Mouse (Mus musculus) hindbrain, embryonic 10.5 days (tissue): ENCODE measurements around the gene Fn3k. TPM values are rescaled to one million over a fixed set of nuclear protein-coding genes. Genes with fewer than 3 reads are reported as not detected.

Experiments
- DNase-seq: peaks from one replicate; pipeline ENCODE4 v3.0.0-alpha.2; 2017; ENCODE audit warnings: low spot score
- H3K27ac ChIP-seq: fragments of 300-500 bp; sonication (generic); 2 replicates; pipeline ENCODE4 v1.5.1; 2016; ENCODE audit warnings: mild to moderate bottlenecking, moderate library complexity
- H3K27me3 ChIP-seq: fragments of 300-500 bp; sonication (generic); 2 replicates; pipeline ENCODE4 v1.6.1; 2016; ENCODE audit warnings: mild to moderate bottlenecking; ENCODE audit not compliant: poor library complexity, insufficient read depth, severe bottlenecking
- H3K36me3 ChIP-seq: fragments of 300-500 bp; sonication (generic); 2 replicates; pipeline ENCODE4 v1.6.1; 2016; ENCODE audit warnings: mild to moderate bottlenecking, moderate library complexity
- H3K4me1 ChIP-seq: fragments of 300-500 bp; sonication (generic); replicated peaks from 2 replicates; pipeline ENCODE4 v1.6.1; 2016; ENCODE audit warnings: mild to moderate bottlenecking
- H3K4me3 ChIP-seq: fragments of 300-500 bp; sonication (generic); 2 replicates; pipeline ENCODE4 v1.5.1; 2016; ENCODE audit warnings: mild to moderate bottlenecking, moderate library complexity
- H3K9me3 ChIP-seq: fragments of 300-500 bp; sonication (generic); 2 replicates; pipeline ENCODE4 v1.6.1; 2016; ENCODE audit warnings: mild to moderate bottlenecking, moderate library complexity
- WGBS: fragments of 180-500 bp; shearing (Covaris S2); methylation state at CpG from one replicate; pipeline ENCODE4 v1.1.7; 2016; 5-methylcytosine and 5-hydroxymethylcytosine counted together
- polyA plus RNA-seq: library from polyadenylated mRNA; unstranded; fragments of >200 nt; fragmentation: Nextera tagmentation; extraction: Ambion mirVana; gene quantifications from 2 replicates; pipeline ENCODE4 v1.2.1, GENCODE M21; 2016

The Fn3k gene
- polyA plus RNA-seq: 2.0 and 2.8 TPM in 2 replicates

DNA sequence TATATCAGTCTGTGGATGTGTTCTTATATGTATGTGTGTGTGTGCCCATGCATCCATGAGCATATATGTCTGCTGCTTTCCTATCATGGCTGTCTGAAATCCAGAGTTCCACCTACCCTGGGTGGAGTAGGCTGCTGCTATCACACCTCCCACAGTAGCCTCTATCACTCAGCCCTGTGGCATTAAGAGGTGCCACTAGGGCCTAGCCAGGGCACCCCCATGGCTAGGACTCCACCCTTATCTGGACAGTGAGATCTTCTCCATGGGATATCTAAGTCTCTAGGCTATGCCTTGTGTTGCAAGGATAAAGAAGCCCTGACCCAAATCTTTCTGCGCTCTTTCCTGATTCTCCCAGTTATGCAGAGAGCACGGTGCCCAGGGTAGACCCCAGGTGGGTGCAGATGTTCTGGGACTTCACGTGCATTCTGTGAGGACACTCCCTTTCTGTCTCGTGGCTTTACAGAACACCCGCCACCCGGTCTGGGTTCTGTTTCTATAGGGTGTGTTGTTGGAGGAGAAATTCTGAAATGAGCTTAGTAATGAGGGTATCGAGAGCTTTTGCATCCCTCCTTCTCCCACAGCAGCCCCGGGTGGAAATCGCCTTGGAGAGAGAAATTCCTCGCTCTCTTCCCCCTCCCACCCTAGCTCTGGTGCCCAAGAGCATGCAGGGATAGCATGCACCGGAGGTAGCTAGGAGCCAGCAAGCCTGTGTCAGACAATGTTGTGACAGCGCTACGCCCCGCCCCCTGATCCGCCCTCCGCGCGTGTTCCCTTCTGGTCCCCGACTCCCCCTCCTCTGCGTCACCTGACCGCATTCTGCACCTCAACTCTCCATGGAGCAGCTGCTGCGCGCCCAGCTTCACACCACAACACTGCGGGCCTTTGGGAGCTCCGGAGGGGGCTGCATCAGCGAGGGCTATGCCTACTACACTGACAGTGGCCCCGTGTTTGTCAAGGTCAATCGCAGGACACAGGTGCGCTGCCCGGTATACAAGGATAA lies at the start of gene Fn3k:
Fn3k (plus strand) TSS at position 758 of the 1,000 bp plus-strand sequence.
- Histone ChIP-seq H3K9me3 (no peaks in the 10 kb centered on the region), H3K36me3 (peaks cover 11% of the 10 kb centered on the region), H3K4me3 (peak within 1 kb of the TSS; percentile 56), H3K4me1 (peaks cover 28% of the 10 kb centered on the region), H3K27me3 (peaks cover 17% of the 10 kb centered on the region), H3K27ac (0 out of 2 replicates have a peak within 1 kb of the TSS, but pooled peaks have one; percentile 24)
- peak; percentile 75 for DNase-seq
- 9% methylated on average over 30 of the region's 30 CpGs for WGBS

DNA sequence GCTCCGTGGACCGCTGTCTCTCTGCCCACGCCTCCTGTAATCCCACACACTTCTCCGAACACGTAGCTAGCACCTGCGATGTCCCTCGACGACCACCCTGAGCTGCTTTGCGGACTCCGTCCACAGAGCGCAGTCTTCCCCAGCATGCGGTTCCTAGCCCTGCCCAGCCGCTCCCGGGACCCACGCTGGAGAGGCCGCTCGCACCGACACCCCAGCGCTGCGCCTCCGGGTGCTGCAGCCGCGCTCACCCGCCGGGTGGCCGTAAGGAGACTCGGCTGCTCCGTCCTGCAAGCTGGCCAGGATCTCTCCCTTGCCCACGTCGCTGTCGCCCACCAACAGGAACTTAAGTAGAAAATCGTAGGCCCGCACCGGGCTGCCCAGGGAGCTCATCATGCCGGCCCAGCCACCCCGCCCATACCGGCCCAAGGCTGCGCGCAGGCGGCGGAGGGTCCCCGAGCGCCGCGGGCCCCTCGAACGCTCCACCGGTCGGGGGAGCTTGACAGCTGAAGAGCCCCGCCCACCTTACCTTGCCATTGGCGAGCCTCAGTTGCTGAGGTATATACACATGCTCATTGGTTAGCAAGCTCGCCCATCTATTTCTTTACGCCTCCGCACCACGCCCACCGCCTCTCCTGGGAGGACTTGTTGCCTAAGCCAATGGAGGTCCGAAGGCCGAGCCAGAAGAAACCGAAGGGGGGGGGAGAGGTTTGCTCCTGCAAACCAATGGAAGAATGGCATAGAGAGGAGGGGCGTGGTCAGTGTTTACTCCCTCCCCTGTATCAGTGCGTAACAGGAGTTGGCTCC lies 46.8 kb upstream of the Fn3k start, which contains the start of gene Rab40b:
Rab40b (minus strand) TSS at position 502 of the 804 bp plus-strand sequence.
- H3K27ac ChIP-seq: peak within 1 kb of the TSS; percentile 74

DNA sequence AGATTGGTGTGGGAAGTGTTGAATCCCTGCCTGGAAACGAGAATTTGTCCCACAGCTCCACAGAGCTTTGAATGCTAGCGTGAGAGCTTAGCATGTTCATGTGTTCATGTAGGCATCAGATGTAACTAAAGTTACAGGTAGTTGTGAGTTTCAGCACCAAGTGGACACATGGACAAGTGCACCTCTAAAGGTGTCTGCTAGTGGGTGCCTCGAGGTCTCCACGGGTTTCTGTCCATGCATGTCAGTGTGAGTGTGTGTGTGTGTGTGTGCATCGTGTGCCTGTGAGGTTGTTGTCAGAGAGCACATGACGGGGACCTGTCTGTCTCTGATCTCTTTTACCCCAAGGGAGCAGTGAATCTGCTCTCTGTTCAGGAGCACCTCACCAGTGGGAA lies 46.2 kb upstream of the Fn3k start:
- H3K27ac ChIP-seq: no peak overlapping the region
- H3K4me3 ChIP-seq: peak overlapping the region; percentile 66
- WGBS: 16% methylated on average over 6 of the region's 6 CpGs

More for the DNA sequence above, 46.8 kb upstream of the Fn3k start, which contains the start of gene Rab40b:
- H3K4me3 ChIP-seq: peak within 1 kb of the TSS; percentile 66
- H3K4me1 ChIP-seq: peaks cover 19% of the 10 kb centered on the region
- H3K36me3 ChIP-seq: no peaks in the 10 kb centered on the region
- 2% methylated on average over 61 of the region's 61 CpGs for WGBS
- DNase-seq: peak; percentile 97
- H3K9me3 ChIP-seq: no peaks in the 10 kb centered on the region
- H3K27me3 ChIP-seq: peaks cover 29% of the 10 kb centered on the region

DNA sequence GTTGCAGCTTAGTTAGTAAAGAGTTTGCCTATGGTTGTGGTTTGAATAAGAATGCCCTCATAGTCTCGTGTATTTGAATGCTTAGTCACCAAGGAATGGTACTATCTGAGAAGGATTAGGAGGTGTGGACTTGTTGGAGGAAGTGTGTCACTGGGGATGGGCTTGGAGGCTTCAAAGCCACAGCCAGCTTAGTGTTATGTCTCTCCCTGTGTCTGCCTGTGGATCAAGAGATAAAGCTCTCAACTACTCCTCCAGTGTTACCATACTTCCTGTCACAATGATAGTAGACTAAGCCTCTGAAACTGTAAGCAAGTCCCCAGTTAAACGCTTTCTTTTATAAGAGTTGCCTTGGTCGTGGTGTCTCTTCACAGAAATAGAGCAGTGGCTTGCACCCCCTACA lies 43.9 kb upstream of the Fn3k start:
- DNase-seq: no peak
- Histone ChIP-seq H3K4me3 (no peak overlapping the region), H3K4me1 (peaks cover 19% of the 10 kb centered on the region), H3K27ac (no peak overlapping the region), H3K36me3 (no peaks in the 10 kb centered on the region), H3K27me3 (peaks cover 29% of the 10 kb centered on the region), H3K9me3 (no peaks in the 10 kb centered on the region)
- WGBS: 69% methylated on average over 3 of the region's 3 CpGs

More for the DNA sequence above, 46.2 kb upstream of the Fn3k start:
- Histone ChIP-seq H3K4me1 (peaks cover 19% of the 10 kb centered on the region), H3K27me3 (peaks cover 29% of the 10 kb centered on the region), H3K36me3 (no peaks in the 10 kb centered on the region), H3K9me3 (no peaks in the 10 kb centered on the region)
- no peak for DNase-seq

DNA sequence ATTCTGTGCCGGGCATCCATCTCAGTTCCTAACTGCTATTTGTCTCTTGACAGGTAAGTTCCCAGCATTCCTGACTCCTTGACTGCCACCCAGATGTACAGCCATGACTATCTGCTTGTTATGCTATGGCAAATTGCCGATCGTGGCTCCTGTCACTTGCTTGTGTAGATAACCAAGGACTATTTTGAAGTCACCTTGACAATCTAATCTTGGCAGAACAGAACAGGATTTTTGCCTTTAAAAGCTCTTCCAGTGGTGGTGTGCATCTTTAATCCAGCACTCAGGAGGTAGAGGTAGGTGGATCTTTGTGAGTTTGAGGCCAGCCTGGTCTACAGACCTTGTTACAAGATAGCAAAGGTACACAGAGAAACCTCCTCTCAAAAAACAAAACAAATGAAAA lies 42.3 kb upstream of the Fn3k start:
- Histone ChIP-seq H3K4me3 (no peak overlapping the region), H3K36me3 (no peaks in the 10 kb centered on the region), H3K27me3 (peaks cover 13% of the 10 kb centered on the region; the same call in 1 of the 2 replicates), H3K4me1 (peaks cover 14% of the 10 kb centered on the region), H3K9me3 (no peaks in the 10 kb centered on the region), H3K27ac (no peak overlapping the region)
- WGBS: 86% methylated on average over 3 of the region's 3 CpGs
- DNase-seq: no peak

DNA sequence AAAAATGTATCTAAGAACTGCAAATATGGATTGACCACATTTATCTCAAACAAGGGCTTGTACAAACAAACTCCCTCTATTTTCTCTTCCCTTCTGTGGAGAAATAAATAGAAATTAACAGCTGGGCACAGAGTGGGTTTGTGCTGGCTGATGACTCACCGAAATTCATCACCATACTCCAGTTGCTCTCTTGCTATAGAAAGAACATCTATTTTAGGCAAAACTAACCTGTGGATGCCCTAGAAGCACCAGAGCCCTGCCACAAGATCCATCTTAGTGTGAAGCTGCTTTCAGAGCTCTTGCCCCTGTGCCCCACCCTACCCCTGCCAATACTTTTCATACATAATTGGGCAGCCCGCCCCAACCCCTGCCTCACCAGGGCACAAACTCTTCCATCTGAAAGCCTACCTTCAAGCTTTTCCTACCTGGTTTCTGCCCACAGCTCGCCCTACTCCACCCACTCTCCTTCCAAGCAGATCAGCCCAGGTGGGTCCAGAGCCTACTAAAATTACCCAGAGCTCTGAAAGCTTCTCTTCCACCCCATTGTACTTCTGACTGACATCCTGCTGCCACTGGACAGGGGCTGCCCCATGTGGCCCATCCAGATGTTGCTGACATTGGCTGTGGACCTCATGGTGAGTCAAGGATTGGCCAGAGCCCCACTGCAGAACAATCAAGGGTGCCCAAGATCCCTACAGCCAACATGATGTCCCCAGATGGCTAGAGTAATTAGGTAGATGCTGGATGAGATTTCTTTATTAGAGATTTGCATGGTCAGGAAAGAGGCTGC lies 27.2 kb upstream of the Fn3k start:
- H3K4me3 ChIP-seq: no peak overlapping the region
- 78% methylated on average over 3 of the region's 3 CpGs for WGBS
- H3K27ac ChIP-seq: no peak overlapping the region
- H3K36me3 ChIP-seq: no peaks in the 10 kb centered on the region
- DNase-seq: no peak
- no peaks in the 10 kb centered on the region for H3K27me3 ChIP-seq
- no peaks in the 10 kb centered on the region for H3K9me3 ChIP-seq
- H3K4me1 ChIP-seq: no peaks in the 10 kb centered on the region

DNA sequence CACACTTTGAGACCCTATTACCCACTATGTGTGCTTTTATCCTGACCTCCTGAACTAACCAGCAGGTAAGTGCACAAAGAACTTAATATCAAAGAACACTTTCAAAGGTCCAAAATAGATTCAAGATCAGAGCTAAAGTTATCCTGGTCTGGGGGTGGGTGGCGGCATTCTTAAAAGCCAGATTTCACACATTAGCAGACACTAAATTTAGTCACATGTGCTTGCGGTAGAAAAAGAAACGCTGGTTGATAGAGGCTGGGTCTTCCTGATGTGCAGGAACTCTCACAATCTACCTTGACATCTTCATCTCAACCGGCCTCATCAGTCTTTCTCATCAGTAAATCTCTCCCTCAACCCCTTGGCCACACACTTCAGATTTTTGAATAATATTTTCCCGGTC lies 20.0 kb upstream of the Fn3k start:
- no peak for DNase-seq
- no peaks in the 10 kb centered on the region for H3K27me3 ChIP-seq
- H3K4me3 ChIP-seq: no peak overlapping the region
- no peaks in the 10 kb centered on the region for H3K9me3 ChIP-seq
- 87% methylated on average over 5 of the region's 5 CpGs for WGBS
- no peaks in the 10 kb centered on the region for H3K4me1 ChIP-seq
- H3K27ac ChIP-seq: no peak overlapping the region
- no peaks in the 10 kb centered on the region for H3K36me3 ChIP-seq

DNA sequence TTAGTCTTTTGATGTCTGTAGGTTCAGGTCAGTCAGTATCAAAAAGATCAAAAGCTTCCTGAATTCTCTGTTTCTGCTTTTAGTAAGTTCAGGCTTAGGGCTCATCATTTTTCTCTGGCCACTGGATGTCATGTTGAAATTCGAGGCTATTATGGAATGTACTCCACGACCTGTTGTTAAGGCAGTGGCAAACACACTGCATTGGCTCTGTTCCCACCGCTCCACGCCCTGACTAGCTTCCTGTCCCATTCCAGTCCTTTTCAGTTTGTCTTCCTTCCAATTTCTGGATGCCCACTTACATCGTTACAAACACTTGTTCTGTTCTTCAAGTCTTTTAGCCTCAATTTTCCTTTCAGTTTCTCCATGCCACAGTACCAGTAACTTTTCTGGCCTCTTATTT lies 19.4 kb upstream of the Fn3k start:
- 85% methylated on average over 5 of the region's 5 CpGs for WGBS
- no peak for DNase-seq
- Histone ChIP-seq H3K9me3 (no peaks in the 10 kb centered on the region), H3K36me3 (no peaks in the 10 kb centered on the region), H3K27ac (no peak overlapping the region), H3K4me3 (no peak overlapping the region), H3K27me3 (no peaks in the 10 kb centered on the region), H3K4me1 (peaks cover under 1% of the 10 kb centered on the region)

DNA sequence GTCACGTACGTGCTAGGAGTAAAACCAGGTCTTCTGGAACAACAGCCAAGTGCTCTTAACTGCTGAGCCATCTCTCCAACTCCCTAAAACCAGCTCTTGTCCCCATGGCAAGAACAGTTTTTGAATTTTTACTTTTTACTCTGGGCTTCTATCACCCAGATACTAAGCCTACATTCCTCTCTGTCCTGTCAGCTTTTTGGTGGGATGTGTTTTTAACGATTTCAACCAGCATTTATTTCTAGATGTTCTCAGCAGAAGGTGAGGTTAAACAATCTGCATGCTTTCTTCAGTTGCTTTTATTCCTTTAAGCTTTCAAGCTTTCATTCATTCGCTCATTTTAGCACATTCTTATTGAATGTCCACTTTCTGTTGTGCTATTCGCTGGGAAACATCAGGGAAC lies 16.7 kb upstream of the Fn3k start:
- Histone ChIP-seq H3K9me3 (no peaks in the 10 kb centered on the region), H3K27me3 (no peaks in the 10 kb centered on the region), H3K4me3 (no peak overlapping the region), H3K27ac (no peak overlapping the region), H3K36me3 (no peaks in the 10 kb centered on the region), H3K4me1 (peaks cover 18% of the 10 kb centered on the region)
- WGBS: 85% methylated on average over 5 of the region's 5 CpGs
- DNase-seq: no peak

DNA sequence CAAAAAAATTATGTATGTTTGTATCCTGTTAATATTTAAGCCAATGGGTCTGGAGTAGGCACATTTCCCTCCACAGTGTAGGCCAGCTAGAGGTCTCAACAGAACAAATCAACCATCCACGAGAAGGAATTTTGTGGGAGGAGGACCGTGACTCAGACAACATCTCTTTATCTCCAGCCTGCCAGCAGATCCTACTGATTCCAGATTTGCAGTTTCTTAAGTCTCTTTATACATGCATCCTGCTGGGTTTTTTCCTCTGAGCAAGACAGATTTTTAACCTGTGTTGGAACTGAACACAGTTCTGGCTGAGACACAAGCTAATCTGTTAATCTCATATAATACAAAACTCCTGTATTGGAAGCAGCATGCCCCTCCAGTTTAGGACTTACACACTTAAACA lies 15.8 kb upstream of the Fn3k start:
- DNase-seq: no peak
- WGBS: 74% methylated on average over 2 of the region's 2 CpGs
- H3K36me3 ChIP-seq: no peaks in the 10 kb centered on the region
- no peaks in the 10 kb centered on the region for H3K9me3 ChIP-seq
- peaks cover 18% of the 10 kb centered on the region for H3K4me1 ChIP-seq
- no peak overlapping the region for H3K4me3 ChIP-seq
- H3K27ac ChIP-seq: no peak overlapping the region
- no peaks in the 10 kb centered on the region for H3K27me3 ChIP-seq

DNA sequence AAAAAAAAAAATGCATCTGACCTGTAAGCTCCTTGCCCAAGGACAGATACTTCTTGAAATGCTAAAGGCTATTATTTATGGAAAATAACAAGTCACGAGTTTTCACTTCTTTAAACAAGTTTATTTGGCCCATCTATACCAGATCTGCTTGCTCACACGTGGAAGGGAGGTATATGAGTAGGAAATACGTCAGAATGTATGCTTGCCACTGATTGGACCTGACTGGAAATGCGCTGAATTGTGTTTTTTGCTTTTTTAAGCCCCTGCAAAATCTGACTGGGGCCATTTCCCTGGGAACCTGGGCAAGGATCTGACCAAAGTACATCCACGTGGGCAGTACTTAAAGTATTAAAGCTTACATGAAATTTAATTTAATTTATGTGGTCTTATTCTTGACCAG lies 14.3 kb upstream of the Fn3k start:
- Histone ChIP-seq H3K4me3 (peak overlapping the region; percentile 74), H3K27ac (no peak overlapping the region)
- 58% methylated on average over 5 of the region's 5 CpGs for WGBS

More for the DNA sequence above, 14.3 kb upstream of the Fn3k start:
- Histone ChIP-seq H3K9me3 (no peaks in the 10 kb centered on the region), H3K36me3 (no peaks in the 10 kb centered on the region), H3K27me3 (no peaks in the 10 kb centered on the region), H3K4me1 (peaks cover 18% of the 10 kb centered on the region)
- DNase-seq: no peak
